Mouse (Mus musculus) adrenal gland, postnatal 14 days (tissue): Measurements from ENCODE around the gene Fdx1. TPM values are rescaled to one million over a fixed set of nuclear protein-coding genes. Genes with fewer than 3 reads are reported as not detected.

Experiments
- DNase-seq: peaks from one replicate; pipeline ENCODE4 v3.0.0; 2021; ENCODE audit warnings: mixed read lengths
- long read RNA-seq, 2 experiments: library from polyadenylated mRNA; stranded (forward); transcript quantifications; one replicate each; pipeline ENCODE4 v2.0.0; 2021
- total RNA-seq: library from RNA; stranded (reverse); gene quantifications from 2 replicates; pipeline ENCODE4 v1.2.3, GENCODE M21; 2021

Gene Fdx1
- total RNA-seq: 2,022 and 2,175 TPM in 2 replicates
- long read RNA-seq, experiment 1, transcript Fdx1-202 (4 exons, 2,759 nt): minor isoform, 25 of 1,648 reads
- long read RNA-seq, experiment 1, transcript Fdx1-201 (4 exons, 875 nt): major isoform, 1,494 of 1,648 reads
- long read RNA-seq, experiment 1, partial matches to known transcripts: 108 of 1,648 reads
- long read RNA-seq, experiment 1, other reads (novel, unspliced or antisense): 21 of 1,648 reads
- long read RNA-seq, experiment 2, transcript Fdx1-201 (4 exons, 875 nt): major isoform, 1,311 of 1,481 reads
- long read RNA-seq, experiment 2, transcript Fdx1-202 (4 exons, 2,759 nt): minor isoform, 11 of 1,481 reads
- long read RNA-seq, experiment 2, partial matches to known transcripts: 143 of 1,481 reads
- long read RNA-seq, experiment 2, other reads (novel, unspliced or antisense): 16 of 1,481 reads

GRCm38 (mm10) chr9:51962975-51963701, at the start of gene Fdx1:
Gene Fdx1 (minus strand): TSS chr9:51963556.
- DNase-seq: peak; percentile 96

- DNase-seq: no peak
Measured at GRCm38 (mm10) chr9:52012781-52013436, 49.6 kb upstream of the Fdx1 start.

GRCm38 (mm10) chr9:52012311-52012710, 49.0 kb upstream of the Fdx1 start:
- DNase-seq: no peak

- no peak for DNase-seq
Measured at GRCm38 (mm10) chr9:52008511-52008910, 45.2 kb upstream of the Fdx1 start.

GRCm38 (mm10) chr9:52007341-52007740, 44.0 kb upstream of the Fdx1 start:
- no peak for DNase-seq

GRCm38 (mm10) chr9:52003501-52003900, 40.1 kb upstream of the Fdx1 start:
- DNase-seq: no peak

- no peak for DNase-seq
Measured at GRCm38 (mm10) chr9:51995331-51996099, 32.2 kb upstream of the Fdx1 start.

- DNase-seq: no peak
Measured at GRCm38 (mm10) chr9:51994636-51995260, 31.4 kb upstream of the Fdx1 start.

- peak; percentile 55 for DNase-seq
Measured at GRCm38 (mm10) chr9:51993486-51994275, 30.3 kb upstream of the Fdx1 start.

GRCm38 (mm10) chr9:51991241-51991876, 28.0 kb upstream of the Fdx1 start:
- DNase-seq: peak; percentile 24

GRCm38 (mm10) chr9:51990828-51991227, 27.5 kb upstream of the Fdx1 start:
- peak; percentile 83 for DNase-seq

GRCm38 (mm10) chr9:51985493-51986099, 22.2 kb upstream of the Fdx1 start:
- DNase-seq: peak; percentile 70

GRCm38 (mm10) chr9:51981131-51981530, 17.8 kb upstream of the Fdx1 start:
- DNase-seq: peak; percentile 28

GRCm38 (mm10) chr9:51979301-51979700, 15.9 kb upstream of the Fdx1 start:
- no peak for DNase-seq

- DNase-seq: no peak
Measured at GRCm38 (mm10) chr9:51978545-51979259, 15.3 kb upstream of the Fdx1 start.

- DNase-seq: peak; percentile 93
Measured at GRCm38 (mm10) chr9:51977439-51978000, 14.2 kb upstream of the Fdx1 start.

- DNase-seq: no peak
Measured at GRCm38 (mm10) chr9:51974871-51975270, 11.5 kb upstream of the Fdx1 start.

- no peak for DNase-seq
Measured at GRCm38 (mm10) chr9:51973846-51974245, 10.5 kb upstream of the Fdx1 start.

- no peak for DNase-seq
Measured at GRCm38 (mm10) chr9:51966373-51966772, 3.0 kb upstream of the Fdx1 start.
